In the genomic region with DNA sequence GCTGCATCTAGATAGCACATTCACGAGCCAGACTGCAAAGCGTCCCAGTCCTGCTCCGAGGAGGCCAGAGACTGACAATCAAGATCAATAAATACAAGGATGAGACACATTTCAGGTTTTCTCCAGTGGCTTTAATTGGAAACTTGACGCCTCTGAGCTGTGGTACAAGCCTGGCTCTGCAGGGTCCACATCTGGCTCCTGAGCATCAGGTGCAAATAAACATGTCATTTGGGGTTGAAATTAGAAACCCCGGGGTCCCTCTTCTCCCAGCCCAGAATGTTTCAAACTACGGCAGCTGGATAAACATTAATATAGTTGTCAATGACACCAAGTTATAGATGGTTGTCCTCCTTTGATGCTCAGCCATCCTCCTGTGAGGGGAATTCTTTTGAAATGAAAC, we compare ENCODE assay signal across 17 mouse cellular contexts. TPM values are rescaled to one million over a fixed set of nuclear protein-coding genes. Genes with fewer than 3 reads are reported as not detected.
"Had no signal": no experiment of that assay in that cellular context is flagged by ENCODE, and none has a peak within 500 bp of the region (broad histone marks: within the 10 kb centered on the region; RNA-seq: fewer than 3 reads in every experiment).

No protein-coding gene starts in this region.

- H3K4me1 ChIP-seq: stomach, embryonic 15.5 days had no signal

- H3K4me3 ChIP-seq: layer of hippocampus, adult 2 months; liver, embryonic 13.5 days; lung, embryonic 15.5 days; midbrain, embryonic 13.5 days; neural tube, embryonic 12.5 days; stomach, embryonic 15.5 days had no signal

- DNase-seq: kidney, adult 9 months; kidney, postnatal 10 days; kidney, postnatal 4 days; liver; liver, embryonic 13.5 days; liver, postnatal 0 days; lung, postnatal 14 days; retina, postnatal 1 day; right cerebral cortex, postnatal 4 days; spleen, adult 18-20 months; thymus, adult 2 months; thymus, postnatal 25 days had no signal

- H3K27ac ChIP-seq: layer of hippocampus, adult 2 months; liver, embryonic 13.5 days; lung, embryonic 15.5 days; midbrain, embryonic 13.5 days; neural tube, embryonic 12.5 days; stomach, embryonic 15.5 days had no signal

- H3K9me3 ChIP-seq: liver, embryonic 13.5 days; lung, embryonic 15.5 days; midbrain, embryonic 13.5 days; neural tube, embryonic 12.5 days; stomach, embryonic 15.5 days had no signal

- H3K4me2 ChIP-seq: liver, embryonic 13.5 days; lung, embryonic 15.5 days; midbrain, embryonic 13.5 days; neural tube, embryonic 12.5 days; stomach, embryonic 15.5 days had no signal

- ATAC-seq: liver, postnatal 0 days; midbrain, embryonic 13.5 days had no signal

- H3K36me3 ChIP-seq: liver, embryonic 13.5 days; lung, embryonic 15.5 days; midbrain, embryonic 13.5 days; neural tube, embryonic 12.5 days; stomach, embryonic 15.5 days had no signal

- H3K27me3 ChIP-seq: lung, embryonic 15.5 days; neural tube, embryonic 12.5 days; stomach, embryonic 15.5 days had no signal

- H3K9ac ChIP-seq: liver, embryonic 13.5 days; liver, postnatal 0 days; lung, embryonic 15.5 days; midbrain, embryonic 13.5 days; neural tube, embryonic 12.5 days; stomach, embryonic 15.5 days had no signal

RNA-seq across cellular contexts. Expression of gene Endou, which starts 20.2 kb away (rescaled TPM):
- polyA plus RNA-seq: liver, embryonic 13.5 days had no signal
